Mouse (Mus musculus): ENCODE measurements at regions not wholly inside any gene's neighbourhood (a gene's known extent, or its start where the extent isn't known, plus 50 kb on each side); places are given as distances from the start of the nearest gene placed in this dataset.

DNA sequence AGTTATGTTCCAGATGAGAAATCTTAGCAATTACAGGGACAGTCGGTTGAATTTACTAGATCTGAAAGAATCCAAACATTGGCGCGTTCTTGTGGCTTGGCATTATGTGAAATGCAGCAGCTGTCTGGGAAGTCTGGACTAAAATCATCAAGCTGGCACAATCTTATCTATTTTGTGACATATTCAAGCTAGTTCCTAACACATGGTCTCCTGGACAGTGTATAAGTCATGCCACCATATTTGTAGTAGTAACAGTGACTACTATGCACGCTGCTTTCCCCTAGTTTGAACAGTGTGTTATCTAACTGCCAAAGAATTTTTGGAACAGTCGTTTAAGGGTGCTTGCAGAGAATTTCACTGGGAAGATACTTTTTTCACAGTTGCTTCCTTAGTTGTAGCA, 396.8 kb downstream of the Ppp1r3a start:
- no peak for DNase-seq

All from cerebellum, adult 9-10 months (tissue).